Mouse (Mus musculus): ENCODE results near the gene Tnip2. TPM values are rescaled to one million over a fixed set of nuclear protein-coding genes. Genes with fewer than 3 reads are reported as not detected.

Gene Tnip2
- total and polyA plus RNA-seq, 3 experiments, result 4.8 to 19.6 (median 11.1) TPM

GRCm38 (mm10) chr5:34527352-34527751 is 13.6 kb upstream of the Tnip2 start:
- H3K4me3 ChIP-seq (ENCODE audit: low read depth, low read length), result no peak overlapping the region
- H3K9me3 ChIP-seq (replicated peaks), result no peaks in the 10 kb centered on the region
- no peak for TF ChIP-seq CTCF (IDR thresholded peaks at IDR 0.05; ENCODE audit: low read depth, low read length)
- no peak for TF ChIP-seq GATA2 (IDR thresholded peaks at IDR 0.05; ENCODE audit: borderline replicate concordance, low read depth, low read length)
- TF ChIP-seq TAL1 (conservative IDR thresholded peaks at IDR 0.05; ENCODE audit: low read depth, low read length), result no peak
- TF ChIP-seq POLR2AphosphoS5 (IDR thresholded peaks at IDR 0.05; ENCODE audit: insufficient replicate concordance, low read depth, low read length), result no peak
- TF ChIP-seq GATA1 (IDR thresholded peaks at IDR 0.05; ENCODE audit: borderline replicate concordance, low read length), result no peak
- no peaks in the 10 kb centered on the region for H3K36me3 ChIP-seq (replicated peaks)
- ATAC-seq (ENCODE audit: extremely low read depth, insufficient number of reproducible peaks, low FRiP score, poor library complexity, severe bottlenecking) (no peak), DNase-seq (ENCODE audit: low spot score) (no peak)
- H3K27me3 ChIP-seq (ENCODE audit: insufficient read depth, low read length), result peaks cover 24% of the 10 kb centered on the region
- H3K4me1 ChIP-seq (ENCODE audit: insufficient read depth, low read depth, low read length), result peaks cover 33% of the 10 kb centered on the region

GRCm38 (mm10) chr5:34526477-34526775 is 12.6 kb upstream of the Tnip2 start:
- H3K4me3 ChIP-seq (ENCODE audit: low read depth, low read length), result peak overlapping the region; percentile 79; the same call in 1 of the 2 replicates
- DNase-seq (ENCODE audit: low spot score), result no peak
- TF ChIP-seq POLR2AphosphoS5 (IDR thresholded peaks at IDR 0.05; ENCODE audit: insufficient replicate concordance, low read depth, low read length) (no peak), GATA1 (IDR thresholded peaks at IDR 0.05; ENCODE audit: borderline replicate concordance, low read length) (no peak), TAL1 (conservative IDR thresholded peaks at IDR 0.05; ENCODE audit: low read depth, low read length) (no peak), CTCF (IDR thresholded peaks at IDR 0.05; ENCODE audit: low read depth, low read length) (no peak), GATA2 (IDR thresholded peaks at IDR 0.05; ENCODE audit: borderline replicate concordance, low read depth, low read length) (no peak)
- peaks cover 40% of the 10 kb centered on the region for H3K4me1 ChIP-seq (ENCODE audit: insufficient read depth, low read depth, low read length)
- H3K36me3 ChIP-seq (replicated peaks), result no peaks in the 10 kb centered on the region
- peaks cover 25% of the 10 kb centered on the region for H3K27me3 ChIP-seq (ENCODE audit: insufficient read depth, low read length)
- H3K9me3 ChIP-seq (replicated peaks), result no peaks in the 10 kb centered on the region
- ATAC-seq (ENCODE audit: extremely low read depth, insufficient number of reproducible peaks, low FRiP score, poor library complexity, severe bottlenecking), result no peak

- Histone ChIP-seq H3K36me3 (replicated peaks) (no peaks in the 10 kb centered on the region), H3K4me3 (ENCODE audit: low read depth, low read length) (peak within 1 kb of the TSS; percentile 79), H3K27me3 (ENCODE audit: insufficient read depth, low read length) (peaks cover 22% of the 10 kb centered on the region), H3K9me3 (replicated peaks) (no peaks in the 10 kb centered on the region), H3K4me1 (ENCODE audit: insufficient read depth, low read depth, low read length) (peaks cover 45% of the 10 kb centered on the region)
- no peak for TF ChIP-seq TAL1 (conservative IDR thresholded peaks at IDR 0.05; ENCODE audit: low read depth, low read length)
- no peak for TF ChIP-seq GATA2 (IDR thresholded peaks at IDR 0.05; ENCODE audit: borderline replicate concordance, low read depth, low read length)
- no peak for TF ChIP-seq CTCF (IDR thresholded peaks at IDR 0.05; ENCODE audit: low read depth, low read length)
- no peak for TF ChIP-seq GATA1 (IDR thresholded peaks at IDR 0.05; ENCODE audit: borderline replicate concordance, low read length)
- TF ChIP-seq POLR2AphosphoS5 (IDR thresholded peaks at IDR 0.05; ENCODE audit: insufficient replicate concordance, low read depth, low read length), result no peak
- DNase-seq (ENCODE audit: low spot score) (peak; percentile 91), ATAC-seq (ENCODE audit: extremely low read depth, insufficient number of reproducible peaks, low FRiP score, poor library complexity, severe bottlenecking) (peak; percentile 79)
These were observed 12.1 kb upstream of the Tnip2 start, which contains the start of gene Sh3bp2 for GRCm38 (mm10) chr5:34525663-34526476. Gene Sh3bp2, plus strand, starts transcription at chr5:34525838.

GRCm38 (mm10) chr5:34524511-34524910 is 10.7 kb upstream of the Tnip2 start:
- H3K9me3 ChIP-seq (replicated peaks), result no peaks in the 10 kb centered on the region
- TF ChIP-seq TAL1 (conservative IDR thresholded peaks at IDR 0.05; ENCODE audit: low read depth, low read length) (no peak), GATA2 (IDR thresholded peaks at IDR 0.05; ENCODE audit: borderline replicate concordance, low read depth, low read length) (no peak), GATA1 (IDR thresholded peaks at IDR 0.05; ENCODE audit: borderline replicate concordance, low read length) (no peak), CTCF (IDR thresholded peaks at IDR 0.05; ENCODE audit: low read depth, low read length) (no peak), POLR2AphosphoS5 (IDR thresholded peaks at IDR 0.05; ENCODE audit: insufficient replicate concordance, low read depth, low read length) (no peak)
- ATAC-seq (ENCODE audit: extremely low read depth, insufficient number of reproducible peaks, low FRiP score, poor library complexity, severe bottlenecking) (no peak), DNase-seq (ENCODE audit: low spot score) (no peak)
- H3K36me3 ChIP-seq (replicated peaks), result no peaks in the 10 kb centered on the region
- H3K4me3 ChIP-seq (ENCODE audit: low read depth, low read length), result no peak overlapping the region
- peaks cover 22% of the 10 kb centered on the region for H3K27me3 ChIP-seq (ENCODE audit: insufficient read depth, low read length)
- peaks cover 56% of the 10 kb centered on the region for H3K4me1 ChIP-seq (ENCODE audit: insufficient read depth, low read depth, low read length)

- H3K4me1 ChIP-seq (ENCODE audit: insufficient read depth, low read depth, low read length), result peaks cover 59% of the 10 kb centered on the region
- no peak for DNase-seq (ENCODE audit: low spot score)
These were observed 10.2 kb upstream of the Tnip2 start for GRCm38 (mm10) chr5:34523958-34524485.

GRCm38 (mm10) chr5:34521337-34521736 is 7.5 kb upstream of the Tnip2 start:
- Histone ChIP-seq H3K36me3 (replicated peaks) (no peaks in the 10 kb centered on the region), H3K4me1 (ENCODE audit: insufficient read depth, low read depth, low read length) (peaks cover 54% of the 10 kb centered on the region), H3K4me3 (ENCODE audit: low read depth, low read length) (no peak overlapping the region), H3K27me3 (ENCODE audit: insufficient read depth, low read length) (peaks cover 18% of the 10 kb centered on the region), H3K9me3 (replicated peaks) (no peaks in the 10 kb centered on the region)
- ATAC-seq (ENCODE audit: extremely low read depth, insufficient number of reproducible peaks, low FRiP score, poor library complexity, severe bottlenecking) (no peak), DNase-seq (ENCODE audit: low spot score) (no peak)
- TF ChIP-seq GATA2 (IDR thresholded peaks at IDR 0.05; ENCODE audit: borderline replicate concordance, low read depth, low read length) (no peak), GATA1 (IDR thresholded peaks at IDR 0.05; ENCODE audit: borderline replicate concordance, low read length) (no peak), CTCF (IDR thresholded peaks at IDR 0.05; ENCODE audit: low read depth, low read length) (no peak), TAL1 (conservative IDR thresholded peaks at IDR 0.05; ENCODE audit: low read depth, low read length) (no peak), POLR2AphosphoS5 (IDR thresholded peaks at IDR 0.05; ENCODE audit: insufficient replicate concordance, low read depth, low read length) (no peak)

More at GRCm38 (mm10) chr5:34523958-34524485, 10.2 kb upstream of the Tnip2 start:
- TF ChIP-seq GATA2 (IDR thresholded peaks at IDR 0.05; ENCODE audit: borderline replicate concordance, low read depth, low read length), result no peak
- TF ChIP-seq GATA1 (IDR thresholded peaks at IDR 0.05; ENCODE audit: borderline replicate concordance, low read length), result no peak
- TF ChIP-seq CTCF (IDR thresholded peaks at IDR 0.05; ENCODE audit: low read depth, low read length), result no peak
- TF ChIP-seq POLR2AphosphoS5 (IDR thresholded peaks at IDR 0.05; ENCODE audit: insufficient replicate concordance, low read depth, low read length), result no peak
- no peak for TF ChIP-seq TAL1 (conservative IDR thresholded peaks at IDR 0.05; ENCODE audit: low read depth, low read length)
- H3K27me3 ChIP-seq (ENCODE audit: insufficient read depth, low read length), result peaks cover 22% of the 10 kb centered on the region
- no peak overlapping the region for H3K4me3 ChIP-seq (ENCODE audit: low read depth, low read length)
- ATAC-seq (ENCODE audit: extremely low read depth, insufficient number of reproducible peaks, low FRiP score, poor library complexity, severe bottlenecking), result no peak
- H3K9me3 ChIP-seq (replicated peaks), result no peaks in the 10 kb centered on the region
- no peaks in the 10 kb centered on the region for H3K36me3 ChIP-seq (replicated peaks)

All from G1E (cell line).